Mouse (Mus musculus): ENCODE measurements around the gene Sel1l3. TPM values are rescaled to one million over a fixed set of nuclear protein-coding genes. Genes with fewer than 3 reads are reported as not detected.

Gene Sel1l3
- total RNA-seq (2021) (1 to 10 TPM; 1.5 to 1.6 TPM), polyA plus RNA-seq (2012; rRNA removed) (0.86 and 1.1 TPM in 2 replicates)
- long read RNA-seq, full-length matches to known transcripts = 1 of 2 reads
- long read RNA-seq, partial matches to known transcripts = 1 of 2 reads
- long read RNA-seq, other reads (novel, unspliced or antisense) = 0 of 2 reads

GRCm38 (mm10) chr5:53213711-53214352 is at the start of gene Sel1l3:
Gene Sel1l3, minus strand, starts transcription at chr5:53213927.
- Histone ChIP-seq H3K79me2 (replicated peaks; ENCODE audit: control insufficient read depth, insufficient read depth, low read length) (no peaks in the 10 kb centered on the region), H3K9ac (ENCODE audit: low read depth, low read length) (peak within 1 kb of the TSS; percentile 66), H3K4me3 (peak within 1 kb of the TSS; percentile 48), H3K27ac (no peak within 1 kb of the TSS), H3K27me3 (ENCODE audit: control insufficient read depth, insufficient read depth, low read length) (peaks cover 8% of the 10 kb centered on the region), H3K36me3 (ENCODE audit: control insufficient read depth, insufficient read depth, low read length) (no peaks in the 10 kb centered on the region), H3K4me1 (ENCODE audit: control insufficient read depth, insufficient read depth, low read length) (no peaks in the 10 kb centered on the region; the same call in 1 of the 2 replicates)
- TF ChIP-seq EP300 (IDR thresholded peaks at IDR 0.05; ENCODE audit: insufficient read depth, low read depth, low read length) = no peak
- no peak for TF ChIP-seq CTCF (IDR thresholded peaks at IDR 0.05)
- no peak for TF ChIP-seq POLR2A (IDR thresholded peaks at IDR 0.05; ENCODE audit: insufficient read depth, low read depth, low read length)
- intact Hi-C loops (cut with DNase I) = no loop called here
- peak; percentile 15 to 28 for DNase-seq
- 4% methylated on average over 27 of the region's 29 CpGs for WGBS

GRCm38 (mm10) chr5:53261999-53262398 is 48.3 kb upstream of the Sel1l3 start:
- TF ChIP-seq CTCF (IDR thresholded peaks at IDR 0.05) (no peak), POLR2A (IDR thresholded peaks at IDR 0.05; ENCODE audit: insufficient read depth, low read depth, low read length) (no peak), EP300 (IDR thresholded peaks at IDR 0.05; ENCODE audit: insufficient read depth, low read depth, low read length) (no peak)
- Histone ChIP-seq H3K27me3 (ENCODE audit: control insufficient read depth, insufficient read depth, low read length) (no peaks in the 10 kb centered on the region; the same call in 1 of the 2 replicates), H3K36me3 (ENCODE audit: control insufficient read depth, insufficient read depth, low read length) (no peaks in the 10 kb centered on the region), H3K9ac (ENCODE audit: low read depth, low read length) (no peak overlapping the region), H3K4me3 (no peak overlapping the region), H3K79me2 (replicated peaks; ENCODE audit: control insufficient read depth, insufficient read depth, low read length) (no peaks in the 10 kb centered on the region), H3K4me1 (ENCODE audit: control insufficient read depth, insufficient read depth, low read length) (no peaks in the 10 kb centered on the region), H3K27ac (no peak overlapping the region)
- intact Hi-C loops (cut with DNase I) = no loop called here
- 58% methylated on average over 10 of the region's 10 CpGs for WGBS
- DNase-seq = no peak

- Histone ChIP-seq H3K9ac (ENCODE audit: low read depth, low read length) (no peak overlapping the region), H3K27ac (no peak overlapping the region)
Measured at GRCm38 (mm10) chr5:53259894-53260293, 46.2 kb upstream of the Sel1l3 start.

GRCm38 (mm10) chr5:53258038-53258786 is 44.5 kb upstream of the Sel1l3 start:
- 3% methylated on average over 29 of the region's 29 CpGs for WGBS
- Histone ChIP-seq H3K4me3 (peak overlapping the region; percentile 38), H3K36me3 (ENCODE audit: control insufficient read depth, insufficient read depth, low read length) (no peaks in the 10 kb centered on the region), H3K9ac (ENCODE audit: low read depth, low read length) (peak overlapping the region; percentile 4; the same call in 1 of the 2 replicates), H3K4me1 (ENCODE audit: control insufficient read depth, insufficient read depth, low read length) (no peaks in the 10 kb centered on the region), H3K79me2 (replicated peaks; ENCODE audit: control insufficient read depth, insufficient read depth, low read length) (no peaks in the 10 kb centered on the region), H3K27ac (no peak overlapping the region), H3K27me3 (ENCODE audit: control insufficient read depth, insufficient read depth, low read length) (no peaks in the 10 kb centered on the region; the same call in 1 of the 2 replicates)
- TF ChIP-seq POLR2A (IDR thresholded peaks at IDR 0.05; ENCODE audit: insufficient read depth, low read depth, low read length) = no peak
- no peak for TF ChIP-seq CTCF (IDR thresholded peaks at IDR 0.05)
- TF ChIP-seq EP300 (IDR thresholded peaks at IDR 0.05; ENCODE audit: insufficient read depth, low read depth, low read length) = no peak
- peak; percentile 23 to 35 for DNase-seq
- intact Hi-C loops (cut with DNase I) = no loop called here

More at GRCm38 (mm10) chr5:53259894-53260293, 46.2 kb upstream of the Sel1l3 start:
- no peak for TF ChIP-seq CTCF (IDR thresholded peaks at IDR 0.05)
- TF ChIP-seq EP300 (IDR thresholded peaks at IDR 0.05; ENCODE audit: insufficient read depth, low read depth, low read length) = no peak
- no peak for TF ChIP-seq POLR2A (IDR thresholded peaks at IDR 0.05; ENCODE audit: insufficient read depth, low read depth, low read length)
- 65% methylated on average over 5 of the region's 5 CpGs for WGBS
- Histone ChIP-seq H3K27me3 (ENCODE audit: control insufficient read depth, insufficient read depth, low read length) (no peaks in the 10 kb centered on the region; the same call in 1 of the 2 replicates), H3K4me3 (no peak overlapping the region), H3K36me3 (ENCODE audit: control insufficient read depth, insufficient read depth, low read length) (no peaks in the 10 kb centered on the region), H3K79me2 (replicated peaks; ENCODE audit: control insufficient read depth, insufficient read depth, low read length) (no peaks in the 10 kb centered on the region), H3K4me1 (ENCODE audit: control insufficient read depth, insufficient read depth, low read length) (no peaks in the 10 kb centered on the region)
- DNase-seq = no peak
- intact Hi-C loops (cut with DNase I) = no loop called here

- intact Hi-C loops (cut with DNase I) = no loop called here
- TF ChIP-seq POLR2A (IDR thresholded peaks at IDR 0.05; ENCODE audit: insufficient read depth, low read depth, low read length) (no peak), CTCF (IDR thresholded peaks at IDR 0.05) (no peak), EP300 (IDR thresholded peaks at IDR 0.05; ENCODE audit: insufficient read depth, low read depth, low read length) (no peak)
- Histone ChIP-seq H3K4me3 (no peak overlapping the region), H3K9ac (ENCODE audit: low read depth, low read length) (no peak overlapping the region), H3K27ac (no peak overlapping the region), H3K36me3 (ENCODE audit: control insufficient read depth, insufficient read depth, low read length) (no peaks in the 10 kb centered on the region), H3K27me3 (ENCODE audit: control insufficient read depth, insufficient read depth, low read length) (no peaks in the 10 kb centered on the region; the same call in 1 of the 2 replicates), H3K4me1 (ENCODE audit: control insufficient read depth, insufficient read depth, low read length) (no peaks in the 10 kb centered on the region), H3K79me2 (replicated peaks; ENCODE audit: control insufficient read depth, insufficient read depth, low read length) (no peaks in the 10 kb centered on the region)
- WGBS = 78% methylated on average over 3 of the region's 3 CpGs
- DNase-seq = no peak
Measured at GRCm38 (mm10) chr5:53254821-53255220, 41.1 kb upstream of the Sel1l3 start.
